Mouse (Mus musculus): ENCODE measurements around the gene Sox5. TPM values are rescaled to one million over a fixed set of nuclear protein-coding genes. Genes with fewer than 3 reads are reported as not detected.

Gene Sox5
- total and polyA plus RNA-seq, 2 experiments from 2014 or later, result 2.1 to 3.2 TPM

- WGBS, result 87% methylated on average over 6 of the region's 6 CpGs
- no peak overlapping the region for H3K4me2 ChIP-seq (ENCODE audit: low read depth, low read length)
Observed at GRCm38 (mm10) chr6:144103612-144104011, 678.2 kb downstream of the Sox5 start.

DNA sequence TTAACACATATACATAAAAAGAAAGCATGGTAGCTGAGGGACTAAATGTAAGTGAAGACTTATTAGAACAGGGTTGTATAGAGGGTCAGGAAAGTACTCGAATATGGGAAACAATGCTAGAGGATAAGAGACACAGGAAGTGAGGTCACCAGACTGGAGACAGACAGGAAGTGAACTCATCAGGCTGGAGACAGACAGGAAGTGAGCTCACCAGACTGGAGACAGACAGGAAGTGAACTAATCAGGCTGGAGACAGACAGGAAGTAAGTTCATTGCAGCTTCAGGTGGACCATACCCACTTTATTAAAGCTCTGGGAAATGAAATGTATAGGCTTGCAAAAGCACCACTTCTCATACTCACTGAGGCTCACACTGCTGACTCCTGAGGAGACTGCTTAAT, 680.9 kb downstream of the Sox5 start:
- no peak for TF ChIP-seq CTCF (IDR thresholded peaks at IDR 0.05; ENCODE audit: low read depth)
- no peak for TF ChIP-seq EP300 (IDR thresholded peaks at IDR 0.05; ENCODE audit: low read depth)
- WGBS, result 46% methylated on average over 1 of the region's 1 CpGs
- no peak overlapping the region for H3K9ac ChIP-seq (replicated peaks; ENCODE audit: low read depth, low read length)
- no peak overlapping the region for H3K4me2 ChIP-seq (ENCODE audit: low read depth, low read length)
- no peak overlapping the region for H3K27ac ChIP-seq (ENCODE audit: low read depth)
- no peak for ATAC-seq (ENCODE audit: insufficient read depth, low read depth)
- no peak for DNase-seq (ENCODE audit: low spot score)
- H3K36me3 ChIP-seq (replicated peaks; ENCODE audit: control insufficient read depth, insufficient read depth, low read length), result no peaks in the 10 kb centered on the region
- no peaks in the 10 kb centered on the region for H3K4me1 ChIP-seq (ENCODE audit: control insufficient read depth, insufficient read depth)
- no peak overlapping the region for H3K4me3 ChIP-seq (ENCODE audit: low read depth, low read length)
- H3K9me3 ChIP-seq (replicated peaks; ENCODE audit: control insufficient read depth, low read length), result no peaks in the 10 kb centered on the region
- H3K27me3 ChIP-seq (ENCODE audit: control insufficient read depth, insufficient read depth, low read length), result no peaks in the 10 kb centered on the region

More at GRCm38 (mm10) chr6:144103612-144104011, 678.2 kb downstream of the Sox5 start:
- Histone ChIP-seq H3K9ac (replicated peaks; ENCODE audit: low read depth, low read length) (no peak overlapping the region), H3K36me3 (replicated peaks; ENCODE audit: control insufficient read depth, insufficient read depth, low read length) (no peaks in the 10 kb centered on the region), H3K27ac (ENCODE audit: low read depth) (no peak overlapping the region), H3K9me3 (replicated peaks; ENCODE audit: control insufficient read depth, low read length) (no peaks in the 10 kb centered on the region), H3K4me1 (ENCODE audit: control insufficient read depth, insufficient read depth) (no peaks in the 10 kb centered on the region), H3K27me3 (ENCODE audit: control insufficient read depth, insufficient read depth, low read length) (no peaks in the 10 kb centered on the region), H3K4me3 (ENCODE audit: low read depth, low read length) (no peak overlapping the region)
- ATAC-seq (ENCODE audit: insufficient read depth, low read depth) (no peak), DNase-seq (ENCODE audit: low spot score) (no peak)
- TF ChIP-seq CTCF (IDR thresholded peaks at IDR 0.05; ENCODE audit: low read depth), result no peak
- no peak for TF ChIP-seq EP300 (IDR thresholded peaks at IDR 0.05; ENCODE audit: low read depth)

GRCm38 (mm10) chr6:144098119-144098518, 683.7 kb downstream of the Sox5 start:
- no peak overlapping the region for H3K27ac ChIP-seq (ENCODE audit: low read depth)
- no peak overlapping the region for H3K4me2 ChIP-seq (ENCODE audit: low read depth, low read length)
- ATAC-seq (ENCODE audit: insufficient read depth, low read depth) (no peak; the same call in 1 of the 2 replicates), DNase-seq (ENCODE audit: low spot score) (peak; percentile 41)
- no peaks in the 10 kb centered on the region for H3K36me3 ChIP-seq (replicated peaks; ENCODE audit: control insufficient read depth, insufficient read depth, low read length)
- H3K9me3 ChIP-seq (replicated peaks; ENCODE audit: control insufficient read depth, low read length), result no peaks in the 10 kb centered on the region
- no peak overlapping the region for H3K9ac ChIP-seq (replicated peaks; ENCODE audit: low read depth, low read length)
- 56% methylated on average over 9 of the region's 9 CpGs for WGBS
- H3K4me3 ChIP-seq (ENCODE audit: low read depth, low read length), result no peak overlapping the region
- H3K27me3 ChIP-seq (ENCODE audit: control insufficient read depth, insufficient read depth, low read length), result no peaks in the 10 kb centered on the region
- TF ChIP-seq EP300 (IDR thresholded peaks at IDR 0.05; ENCODE audit: low read depth) (no peak), CTCF (IDR thresholded peaks at IDR 0.05; ENCODE audit: low read depth) (no peak)
- H3K4me1 ChIP-seq (ENCODE audit: control insufficient read depth, insufficient read depth), result no peaks in the 10 kb centered on the region

DNA sequence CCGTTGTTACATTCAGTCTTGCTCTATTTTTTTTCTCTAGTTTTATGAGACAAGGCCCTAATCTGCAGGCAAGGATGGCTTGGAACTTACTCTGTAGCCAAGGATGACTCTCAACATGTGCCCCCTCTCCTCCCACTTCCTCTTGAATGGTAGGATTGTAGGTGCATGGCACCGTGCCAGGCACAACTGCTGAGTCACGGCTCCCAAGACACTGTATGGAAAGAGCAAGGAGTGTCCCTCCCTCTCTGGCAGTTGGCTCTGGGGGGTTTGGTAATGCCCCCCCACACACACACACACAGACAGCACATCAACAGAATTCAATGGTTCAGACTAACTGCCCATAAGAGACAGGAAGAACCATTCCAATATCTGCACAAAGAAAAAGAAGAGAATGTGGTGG, 693.5 kb downstream of the Sox5 start:
- H3K9ac ChIP-seq (replicated peaks; ENCODE audit: low read depth, low read length), result no peak overlapping the region
- 62% methylated on average over 3 of the region's 3 CpGs for WGBS
- ATAC-seq (ENCODE audit: insufficient read depth, low read depth) (no peak), DNase-seq (ENCODE audit: low spot score) (no peak)
- no peak overlapping the region for H3K27ac ChIP-seq (ENCODE audit: low read depth)
- no peak overlapping the region for H3K4me3 ChIP-seq (ENCODE audit: low read depth, low read length)
- H3K9me3 ChIP-seq (replicated peaks; ENCODE audit: control insufficient read depth, low read length), result no peaks in the 10 kb centered on the region
- TF ChIP-seq EP300 (IDR thresholded peaks at IDR 0.05; ENCODE audit: low read depth), result no peak
- TF ChIP-seq CTCF (IDR thresholded peaks at IDR 0.05; ENCODE audit: low read depth), result no peak
- H3K36me3 ChIP-seq (replicated peaks; ENCODE audit: control insufficient read depth, insufficient read depth, low read length), result no peaks in the 10 kb centered on the region
- H3K4me2 ChIP-seq (ENCODE audit: low read depth, low read length), result no peak overlapping the region
- H3K4me1 ChIP-seq (ENCODE audit: control insufficient read depth, insufficient read depth), result no peaks in the 10 kb centered on the region
- H3K27me3 ChIP-seq (ENCODE audit: control insufficient read depth, insufficient read depth, low read length), result no peaks in the 10 kb centered on the region

GRCm38 (mm10) chr6:144086096-144086810, 695.5 kb downstream of the Sox5 start:
- DNase-seq (ENCODE audit: low spot score) (no peak), ATAC-seq (ENCODE audit: insufficient read depth, low read depth) (no peak)
- Histone ChIP-seq H3K27ac (ENCODE audit: low read depth) (no peak overlapping the region), H3K9me3 (replicated peaks; ENCODE audit: control insufficient read depth, low read length) (no peaks in the 10 kb centered on the region), H3K36me3 (replicated peaks; ENCODE audit: control insufficient read depth, insufficient read depth, low read length) (no peaks in the 10 kb centered on the region), H3K27me3 (ENCODE audit: control insufficient read depth, insufficient read depth, low read length) (no peaks in the 10 kb centered on the region), H3K4me2 (ENCODE audit: low read depth, low read length) (no peak overlapping the region), H3K4me1 (ENCODE audit: control insufficient read depth, insufficient read depth) (no peaks in the 10 kb centered on the region), H3K9ac (replicated peaks; ENCODE audit: low read depth, low read length) (no peak overlapping the region), H3K4me3 (ENCODE audit: low read depth, low read length) (no peak overlapping the region)
- TF ChIP-seq CTCF (IDR thresholded peaks at IDR 0.05; ENCODE audit: low read depth) (no peak), EP300 (IDR thresholded peaks at IDR 0.05; ENCODE audit: low read depth) (no peak)
- 67% methylated on average over 1 of the region's 1 CpGs for WGBS

- DNase-seq (ENCODE audit: low spot score) (no peak), ATAC-seq (ENCODE audit: insufficient read depth, low read depth) (no peak)
- H3K4me2 ChIP-seq (ENCODE audit: low read depth, low read length), result no peak overlapping the region
- H3K9me3 ChIP-seq (replicated peaks; ENCODE audit: control insufficient read depth, low read length), result no peaks in the 10 kb centered on the region
- no peak overlapping the region for H3K4me3 ChIP-seq (ENCODE audit: low read depth, low read length)
- no peaks in the 10 kb centered on the region for H3K4me1 ChIP-seq (ENCODE audit: control insufficient read depth, insufficient read depth)
- H3K36me3 ChIP-seq (replicated peaks; ENCODE audit: control insufficient read depth, insufficient read depth, low read length), result no peaks in the 10 kb centered on the region
- no peak for TF ChIP-seq CTCF (IDR thresholded peaks at IDR 0.05; ENCODE audit: low read depth)
- TF ChIP-seq EP300 (IDR thresholded peaks at IDR 0.05; ENCODE audit: low read depth), result no peak
- H3K27me3 ChIP-seq (ENCODE audit: control insufficient read depth, insufficient read depth, low read length), result no peaks in the 10 kb centered on the region
- WGBS, result 91% methylated on average over 9 of the region's 9 CpGs
- H3K27ac ChIP-seq (ENCODE audit: low read depth), result no peak overlapping the region
- no peak overlapping the region for H3K9ac ChIP-seq (replicated peaks; ENCODE audit: low read depth, low read length)
Observed at GRCm38 (mm10) chr6:144082297-144082696, 699.5 kb downstream of the Sox5 start.

Data from heart, postnatal 0 days (tissue).